Mouse (Mus musculus): ENCODE measurements around the gene Eln. TPM values are rescaled to one million over a fixed set of nuclear protein-coding genes. Genes with fewer than 3 reads are reported as not detected.

Gene Eln
- total RNA-seq, 1 experiment, result 0.98 TPM

DNA sequence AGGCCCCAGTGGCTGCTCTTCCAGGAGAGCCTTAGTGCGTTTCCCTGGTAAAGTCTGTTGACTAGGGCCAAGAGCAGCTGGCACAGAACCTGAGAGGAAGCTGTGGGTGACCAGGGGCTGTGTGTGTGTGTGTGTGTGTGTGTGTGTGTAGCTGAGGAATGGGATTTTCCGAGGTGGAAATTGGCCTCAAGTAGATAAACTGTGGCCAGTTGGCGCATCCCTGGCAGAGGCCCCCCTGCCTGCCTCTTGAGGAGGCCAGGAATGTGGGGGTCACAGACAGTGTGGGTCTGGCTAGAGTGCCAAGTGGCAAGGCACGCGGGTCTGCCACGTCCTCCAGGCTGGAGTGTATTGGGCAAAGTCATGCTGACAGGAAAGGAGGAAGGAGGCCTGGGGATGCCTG lies 37.8 kb downstream of the Eln start:
- DNase-seq (ENCODE audit: low read depth, low spot score), result no peak
- no peak for TF ChIP-seq ZNF384 (IDR thresholded peaks at IDR 0.05; ENCODE audit: low read depth, low read length)
- no peak for TF ChIP-seq HCFC1 (IDR thresholded peaks at IDR 0.05; ENCODE audit: borderline replicate concordance, insufficient read depth, low read length)
- no peak for TF ChIP-seq MAFK (IDR thresholded peaks at IDR 0.05; ENCODE audit: insufficient read depth, low read depth, low read length)
- Histone ChIP-seq H3K27ac (ENCODE audit: insufficient read depth, low read depth, low read length, poor library complexity, severe bottlenecking) (no peak overlapping the region), H3K36me3 (ENCODE audit: control insufficient read depth, insufficient read depth, low read length, poor library complexity, severe bottlenecking) (no peaks in the 10 kb centered on the region), H3K9ac (ENCODE audit: insufficient read depth, low read depth, low read length, poor library complexity, severe bottlenecking) (no peak overlapping the region), H3K4me1 (ENCODE audit: control insufficient read depth in 2 of 2, insufficient read depth in 2 of 2, low read length in 2 of 2, poor library complexity in 1 of 2) (no peaks in the 10 kb centered on the region; a peak in 1 of 4 replicates), H3K4me3 (ENCODE audit: insufficient read depth in 1 of 2, low read depth in 1 of 2, low read length in 2 of 2, poor library complexity in 1 of 2, severe bottlenecking in 1 of 2) (no peak overlapping the region), H3K9me3 (ENCODE audit: control insufficient read depth, insufficient read depth, low read depth, low read length) (no peaks in the 10 kb centered on the region)
- in situ Hi-C loops (cut with MboI; ENCODE audit: low sequenced_read_pairs in 2 of 2, unreplicated experiment in 2 of 2), result loop anchor here in 1 of 2 experiments (10.0 kb wide), 1 partner anchor 214 kb away; no protein-coding TSS in a partner anchor

- in situ Hi-C loops (cut with MboI; ENCODE audit: low sequenced_read_pairs in 2 of 2, unreplicated experiment in 2 of 2), result loop anchor here in 1 of 2 experiments (10.0 kb wide), 1 partner anchor 209 kb away; no protein-coding TSS in a partner anchor
- H3K27ac ChIP-seq (ENCODE audit: insufficient read depth, low read depth, low read length, poor library complexity, severe bottlenecking), result no peak overlapping the region
- H3K36me3 ChIP-seq (ENCODE audit: control insufficient read depth, insufficient read depth, low read length, poor library complexity, severe bottlenecking), result no peaks in the 10 kb centered on the region
- H3K9me3 ChIP-seq (ENCODE audit: control insufficient read depth, insufficient read depth, low read depth, low read length), result no peaks in the 10 kb centered on the region
- H3K4me1 ChIP-seq (ENCODE audit: control insufficient read depth in 2 of 2, insufficient read depth in 2 of 2, low read length in 2 of 2, poor library complexity in 1 of 2), result no peaks in the 10 kb centered on the region
- TF ChIP-seq CHD2 (IDR thresholded peaks at IDR 0.05; ENCODE audit: low read depth, low read length), result no peak
- peak; percentile 83; the same call in 1 of the 2 replicates for TF ChIP-seq ZC3H11A (IDR thresholded peaks at IDR 0.05; ENCODE audit: borderline replicate concordance, low read depth, low read length)
- H3K4me3 ChIP-seq (ENCODE audit: insufficient read depth in 1 of 2, low read depth in 1 of 2, low read length in 2 of 2, poor library complexity in 1 of 2, severe bottlenecking in 1 of 2), result no peak overlapping the region
- DNase-seq (ENCODE audit: low read depth, low spot score), result peak; percentile 75
- no peak overlapping the region for H3K9ac ChIP-seq (ENCODE audit: insufficient read depth, low read depth, low read length, poor library complexity, severe bottlenecking)
Measured at GRCm38 (mm10) chr5:134704157-134704556, 43.0 kb downstream of the Eln start.

GRCm38 (mm10) chr5:134695539-134695938 lies 51.6 kb downstream of the Eln start:
- H3K4me3 ChIP-seq (ENCODE audit: insufficient read depth in 1 of 2, low read depth in 1 of 2, low read length in 2 of 2, poor library complexity in 1 of 2, severe bottlenecking in 1 of 2), result no peak overlapping the region
- H3K27ac ChIP-seq (ENCODE audit: insufficient read depth, low read depth, low read length, poor library complexity, severe bottlenecking), result no peak overlapping the region
- peaks cover 0 to 3% of the 10 kb centered on the region in 2 experiments; a peak in 1 of 4 replicates for H3K4me1 ChIP-seq (ENCODE audit: control insufficient read depth in 2 of 2, insufficient read depth in 2 of 2, low read length in 2 of 2, poor library complexity in 1 of 2)
- no peak for DNase-seq (ENCODE audit: low read depth, low spot score)
- H3K9me3 ChIP-seq (ENCODE audit: control insufficient read depth, insufficient read depth, low read depth, low read length), result no peaks in the 10 kb centered on the region
- TF ChIP-seq HCFC1 (IDR thresholded peaks at IDR 0.05; ENCODE audit: borderline replicate concordance, insufficient read depth, low read length), result no peak
- in situ Hi-C loops (cut with MboI; ENCODE audit: low sequenced_read_pairs in 2 of 2, unreplicated experiment in 2 of 2), result no loop called here
- H3K9ac ChIP-seq (ENCODE audit: insufficient read depth, low read depth, low read length, poor library complexity, severe bottlenecking), result no peak overlapping the region
- H3K36me3 ChIP-seq (ENCODE audit: control insufficient read depth, insufficient read depth, low read length, poor library complexity, severe bottlenecking), result no peaks in the 10 kb centered on the region

- H3K9me3 ChIP-seq (ENCODE audit: control insufficient read depth, insufficient read depth, low read depth, low read length), result no peaks in the 10 kb centered on the region
- H3K36me3 ChIP-seq (ENCODE audit: control insufficient read depth, insufficient read depth, low read length, poor library complexity, severe bottlenecking), result no peaks in the 10 kb centered on the region
- TF ChIP-seq ZC3H11A (IDR thresholded peaks at IDR 0.05; ENCODE audit: borderline replicate concordance, low read depth, low read length) (no peak), MAFK (IDR thresholded peaks at IDR 0.05; ENCODE audit: insufficient read depth, low read depth, low read length) (no peak), HCFC1 (IDR thresholded peaks at IDR 0.05; ENCODE audit: borderline replicate concordance, insufficient read depth, low read length) (no peak), ZNF384 (IDR thresholded peaks at IDR 0.05; ENCODE audit: low read depth, low read length) (no peak), CHD2 (IDR thresholded peaks at IDR 0.05; ENCODE audit: low read depth, low read length) (no peak)
- DNase-seq (ENCODE audit: low read depth, low spot score), result peak; percentile 71
- peaks cover 0 to 3% of the 10 kb centered on the region in 2 experiments; a peak in 1 of 4 replicates for H3K4me1 ChIP-seq (ENCODE audit: control insufficient read depth in 2 of 2, insufficient read depth in 2 of 2, low read length in 2 of 2, poor library complexity in 1 of 2)
- in situ Hi-C loops (cut with MboI; ENCODE audit: low sequenced_read_pairs in 2 of 2, unreplicated experiment in 2 of 2), result no loop called here
- H3K9ac ChIP-seq (ENCODE audit: insufficient read depth, low read depth, low read length, poor library complexity, severe bottlenecking), result no peak overlapping the region
- H3K27ac ChIP-seq (ENCODE audit: insufficient read depth, low read depth, low read length, poor library complexity, severe bottlenecking), result no peak overlapping the region
- H3K4me3 ChIP-seq (ENCODE audit: insufficient read depth in 1 of 2, low read depth in 1 of 2, low read length in 2 of 2, poor library complexity in 1 of 2, severe bottlenecking in 1 of 2), result no peak overlapping the region
Measured at GRCm38 (mm10) chr5:134695082-134695481, 52.0 kb downstream of the Eln start.

DNA sequence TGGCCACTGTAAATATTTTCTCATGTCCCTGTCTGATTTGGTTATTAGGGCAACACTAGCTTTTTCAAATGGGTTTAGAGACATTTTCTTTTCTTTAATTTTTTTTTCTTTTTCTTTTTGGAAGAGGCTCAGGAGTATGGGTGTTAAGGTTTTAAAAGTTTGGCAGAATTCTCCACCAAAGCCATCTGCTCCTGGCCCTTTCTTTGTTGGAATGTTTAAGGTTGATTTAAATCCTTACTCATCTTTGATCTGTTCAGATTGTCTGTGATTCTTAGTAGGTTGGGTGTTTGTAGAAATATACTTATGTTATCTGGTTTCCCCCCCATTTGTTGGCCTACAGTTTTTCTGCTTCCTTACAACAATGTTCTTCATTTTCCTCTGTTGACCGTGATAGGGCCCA lies 54.4 kb downstream of the Eln start:
- Histone ChIP-seq H3K9me3 (ENCODE audit: control insufficient read depth, insufficient read depth, low read depth, low read length) (no peaks in the 10 kb centered on the region), H3K9ac (ENCODE audit: insufficient read depth, low read depth, low read length, poor library complexity, severe bottlenecking) (no peak overlapping the region), H3K36me3 (ENCODE audit: control insufficient read depth, insufficient read depth, low read length, poor library complexity, severe bottlenecking) (no peaks in the 10 kb centered on the region), H3K4me1 (ENCODE audit: control insufficient read depth in 2 of 2, insufficient read depth in 2 of 2, low read length in 2 of 2, poor library complexity in 1 of 2) (peaks cover 0 to 5% of the 10 kb centered on the region in 2 experiments; a peak in 1 of 4 replicates), H3K27ac (ENCODE audit: insufficient read depth, low read depth, low read length, poor library complexity, severe bottlenecking) (no peak overlapping the region), H3K4me3 (ENCODE audit: insufficient read depth in 1 of 2, low read depth in 1 of 2, low read length in 2 of 2, poor library complexity in 1 of 2, severe bottlenecking in 1 of 2) (no peak overlapping the region)
- DNase-seq (ENCODE audit: low read depth, low spot score), result no peak
- no peak for TF ChIP-seq MAFK (IDR thresholded peaks at IDR 0.05; ENCODE audit: insufficient read depth, low read depth, low read length)
- TF ChIP-seq CHD2 (IDR thresholded peaks at IDR 0.05; ENCODE audit: low read depth, low read length), result no peak
- no peak for TF ChIP-seq HCFC1 (IDR thresholded peaks at IDR 0.05; ENCODE audit: borderline replicate concordance, insufficient read depth, low read length)
- no peak for TF ChIP-seq ZC3H11A (IDR thresholded peaks at IDR 0.05; ENCODE audit: borderline replicate concordance, low read depth, low read length)
- no peak for TF ChIP-seq ZNF384 (IDR thresholded peaks at IDR 0.05; ENCODE audit: low read depth, low read length)
- in situ Hi-C loops (cut with MboI; ENCODE audit: low sequenced_read_pairs in 2 of 2, unreplicated experiment in 2 of 2), result no loop called here
